Mouse (Mus musculus): ENCODE data around the gene Gm5089. TPM values are rescaled to one million over a fixed set of nuclear protein-coding genes. Genes with fewer than 3 reads are reported as not detected.

Gm5089 gene
- total and polyA plus RNA-seq, 2 experiments from 2014 or later: not detected

DNA sequence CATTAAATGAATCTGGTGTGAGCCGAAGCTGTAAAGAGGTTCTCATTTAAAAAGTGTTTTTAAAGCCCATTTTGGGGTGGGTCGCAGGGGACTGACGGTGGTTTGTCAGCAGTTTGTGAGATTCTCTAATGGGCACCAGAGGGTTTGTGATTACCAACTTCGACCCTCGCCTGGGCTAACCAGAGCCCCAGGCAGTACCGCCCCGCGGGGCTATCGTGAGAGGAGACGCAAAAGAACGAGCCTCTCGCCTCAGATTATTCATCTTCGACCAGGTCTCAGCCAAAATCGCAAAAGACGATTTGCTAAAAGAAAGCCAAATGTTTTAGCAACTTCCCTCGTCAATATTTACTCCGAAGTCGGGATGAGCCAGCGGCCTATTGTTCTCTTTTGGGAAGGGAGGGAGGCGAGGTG, 26.4 kb upstream of the Gm5089 start:
- H3K4me3 ChIP-seq (ENCODE audit: low read depth, low read length): no peak overlapping the region
- 0 out of 2 replicates have a peak, but pooled peaks cover 5% of the 10 kb centered on the region for H3K4me1 ChIP-seq (ENCODE audit: control insufficient read depth, insufficient read depth)
- no peaks in the 10 kb centered on the region for H3K9me3 ChIP-seq (replicated peaks; ENCODE audit: control insufficient read depth, low read length)
- no peak overlapping the region for H3K27ac ChIP-seq (ENCODE audit: low read depth)
- no peak overlapping the region for H3K9ac ChIP-seq (replicated peaks; ENCODE audit: low read depth, low read length)
- H3K36me3 ChIP-seq (replicated peaks; ENCODE audit: control insufficient read depth, insufficient read depth, low read length): no peaks in the 10 kb centered on the region
- WGBS: 2% methylated on average over 20 of the region's 20 CpGs
- ATAC-seq (ENCODE audit: insufficient read depth, low read depth) (no peak), DNase-seq (ENCODE audit: low spot score) (no peak)
- peaks cover 100% of the 10 kb centered on the region for H3K27me3 ChIP-seq (ENCODE audit: control insufficient read depth, insufficient read depth, low read length)
- no peak overlapping the region for H3K4me2 ChIP-seq (ENCODE audit: low read depth, low read length)
- no peak for TF ChIP-seq EP300 (IDR thresholded peaks at IDR 0.05; ENCODE audit: low read depth)
- no peak for TF ChIP-seq CTCF (IDR thresholded peaks at IDR 0.05; ENCODE audit: low read depth)

- Histone ChIP-seq H3K9me3 (replicated peaks; ENCODE audit: control insufficient read depth, low read length) (no peaks in the 10 kb centered on the region), H3K4me2 (ENCODE audit: low read depth, low read length) (no peak overlapping the region), H3K27ac (ENCODE audit: low read depth) (no peak overlapping the region), H3K27me3 (ENCODE audit: control insufficient read depth, insufficient read depth, low read length) (peaks cover 100% of the 10 kb centered on the region), H3K4me3 (ENCODE audit: low read depth, low read length) (no peak overlapping the region), H3K36me3 (replicated peaks; ENCODE audit: control insufficient read depth, insufficient read depth, low read length) (no peaks in the 10 kb centered on the region), H3K4me1 (ENCODE audit: control insufficient read depth, insufficient read depth) (0 out of 2 replicates have a peak, but pooled peaks cover 5% of the 10 kb centered on the region), H3K9ac (replicated peaks; ENCODE audit: low read depth, low read length) (no peak overlapping the region)
- 1% methylated on average over 18 of the region's 18 CpGs for WGBS
- DNase-seq (ENCODE audit: low spot score): no peak
- ATAC-seq (ENCODE audit: insufficient read depth, low read depth): no peak
- TF ChIP-seq EP300 (IDR thresholded peaks at IDR 0.05; ENCODE audit: low read depth): no peak
- TF ChIP-seq CTCF (IDR thresholded peaks at IDR 0.05; ENCODE audit: low read depth): no peak
Observed at GRCm38 (mm10) chr14:122476822-122477215, 25.9 kb upstream of the Gm5089 start.

- TF ChIP-seq EP300 (IDR thresholded peaks at IDR 0.05; ENCODE audit: low read depth): no peak
- no peak for TF ChIP-seq CTCF (IDR thresholded peaks at IDR 0.05; ENCODE audit: low read depth)
- Histone ChIP-seq H3K9me3 (replicated peaks; ENCODE audit: control insufficient read depth, low read length) (no peaks in the 10 kb centered on the region), H3K4me1 (ENCODE audit: control insufficient read depth, insufficient read depth) (0 out of 2 replicates have a peak, but pooled peaks cover 5% of the 10 kb centered on the region), H3K4me2 (ENCODE audit: low read depth, low read length) (peak overlapping the region; percentile 71), H3K27ac (ENCODE audit: low read depth) (no peak overlapping the region), H3K27me3 (ENCODE audit: control insufficient read depth, insufficient read depth, low read length) (peaks cover 100% of the 10 kb centered on the region), H3K9ac (replicated peaks; ENCODE audit: low read depth, low read length) (no peak overlapping the region), H3K4me3 (ENCODE audit: low read depth, low read length) (peak overlapping the region; percentile 52), H3K36me3 (replicated peaks; ENCODE audit: control insufficient read depth, insufficient read depth, low read length) (no peaks in the 10 kb centered on the region)
- DNase-seq (ENCODE audit: low spot score) (no peak), ATAC-seq (ENCODE audit: insufficient read depth, low read depth) (0 out of 2 replicates have a peak, but pooled peaks have one; percentile 12)
- under 1% methylated on average over 62 of the region's 62 CpGs for WGBS
Observed at GRCm38 (mm10) chr14:122476041-122476821, 25.3 kb upstream of the Gm5089 start.

DNA sequence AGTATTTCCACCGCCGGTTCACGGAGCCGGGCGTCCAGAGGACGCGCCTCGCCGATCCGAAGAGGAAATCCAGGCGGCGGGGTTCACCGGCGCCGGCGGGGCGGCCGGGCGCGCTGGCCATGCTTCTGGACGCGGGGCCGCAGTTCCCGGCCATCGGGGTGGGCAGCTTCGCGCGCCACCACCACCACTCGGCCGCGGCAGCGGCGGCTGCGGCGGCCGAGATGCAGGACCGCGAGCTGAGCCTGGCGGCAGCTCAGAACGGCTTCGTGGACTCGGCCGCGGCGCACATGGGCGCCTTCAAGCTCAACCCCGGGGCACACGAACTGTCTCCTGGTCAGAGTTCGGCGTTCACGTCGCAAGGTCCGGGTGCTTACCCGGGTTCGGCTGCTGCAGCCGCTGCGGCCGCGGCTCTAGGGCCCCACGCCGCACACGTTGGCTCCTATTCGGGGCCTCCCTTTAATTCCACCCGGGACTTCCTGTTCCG, 24.7 kb upstream of the Gm5089 start:
- DNase-seq (ENCODE audit: low spot score) (no peak), ATAC-seq (ENCODE audit: insufficient read depth, low read depth) (0 out of 2 replicates have a peak, but pooled peaks have one; percentile 24)
- TF ChIP-seq CTCF (IDR thresholded peaks at IDR 0.05; ENCODE audit: low read depth) (no peak), EP300 (IDR thresholded peaks at IDR 0.05; ENCODE audit: low read depth) (no peak)
- WGBS: under 1% methylated on average over 59 of the region's 65 CpGs
- Histone ChIP-seq H3K9me3 (replicated peaks; ENCODE audit: control insufficient read depth, low read length) (no peaks in the 10 kb centered on the region), H3K4me3 (ENCODE audit: low read depth, low read length) (peak overlapping the region; percentile 52), H3K27ac (ENCODE audit: low read depth) (no peak overlapping the region), H3K4me2 (ENCODE audit: low read depth, low read length) (peak overlapping the region; percentile 71), H3K4me1 (ENCODE audit: control insufficient read depth, insufficient read depth) (0 out of 2 replicates have a peak, but pooled peaks cover 5% of the 10 kb centered on the region), H3K27me3 (ENCODE audit: control insufficient read depth, insufficient read depth, low read length) (peaks cover 100% of the 10 kb centered on the region), H3K9ac (replicated peaks; ENCODE audit: low read depth, low read length) (no peak overlapping the region), H3K36me3 (replicated peaks; ENCODE audit: control insufficient read depth, insufficient read depth, low read length) (no peaks in the 10 kb centered on the region)

- Histone ChIP-seq H3K4me1 (ENCODE audit: control insufficient read depth, insufficient read depth) (0 out of 2 replicates have a peak, but pooled peaks cover 5% of the 10 kb centered on the region), H3K9me3 (replicated peaks; ENCODE audit: control insufficient read depth, low read length) (no peaks in the 10 kb centered on the region), H3K36me3 (replicated peaks; ENCODE audit: control insufficient read depth, insufficient read depth, low read length) (no peaks in the 10 kb centered on the region), H3K4me2 (ENCODE audit: low read depth, low read length) (peak within 1 kb of the TSS; percentile 71), H3K4me3 (ENCODE audit: low read depth, low read length) (peak within 1 kb of the TSS; percentile 52), H3K9ac (replicated peaks; ENCODE audit: low read depth, low read length) (no peak within 1 kb of the TSS), H3K27me3 (ENCODE audit: control insufficient read depth, insufficient read depth, low read length) (peaks cover 100% of the 10 kb centered on the region), H3K27ac (ENCODE audit: low read depth) (no peak within 1 kb of the TSS)
- TF ChIP-seq EP300 (IDR thresholded peaks at IDR 0.05; ENCODE audit: low read depth) (no peak), CTCF (IDR thresholded peaks at IDR 0.05; ENCODE audit: low read depth) (no peak)
- WGBS: 1% methylated on average over 44 of the region's 73 CpGs
- ATAC-seq (ENCODE audit: insufficient read depth, low read depth) (peak; percentile 51), DNase-seq (ENCODE audit: low spot score) (no peak)
Observed at GRCm38 (mm10) chr14:122474891-122475556, 24.1 kb upstream of the Gm5089 start, which contains the start of gene Zic2. Gene Zic2 (plus strand): TSS chr14:122475435.

Data from heart, postnatal 0 days (tissue).